Mouse (Mus musculus) 3134 (cell line): ENCODE measurements around the gene Cenpb.
"Not testable (repeated sequence)": the region's sequence is repeated elsewhere in the genome, so short reads cannot be mapped to it uniquely, and the experiment has no call there.

Experiments
- DNase-seq: peaks from one replicate; pipeline ENCODE4 v3.0.0-alpha.2; 2011; ENCODE audit warnings: low spot score; ENCODE audit not compliant: insufficient read length; ENCODE audit errors: extremely low read depth

Cenpb gene

DNA sequence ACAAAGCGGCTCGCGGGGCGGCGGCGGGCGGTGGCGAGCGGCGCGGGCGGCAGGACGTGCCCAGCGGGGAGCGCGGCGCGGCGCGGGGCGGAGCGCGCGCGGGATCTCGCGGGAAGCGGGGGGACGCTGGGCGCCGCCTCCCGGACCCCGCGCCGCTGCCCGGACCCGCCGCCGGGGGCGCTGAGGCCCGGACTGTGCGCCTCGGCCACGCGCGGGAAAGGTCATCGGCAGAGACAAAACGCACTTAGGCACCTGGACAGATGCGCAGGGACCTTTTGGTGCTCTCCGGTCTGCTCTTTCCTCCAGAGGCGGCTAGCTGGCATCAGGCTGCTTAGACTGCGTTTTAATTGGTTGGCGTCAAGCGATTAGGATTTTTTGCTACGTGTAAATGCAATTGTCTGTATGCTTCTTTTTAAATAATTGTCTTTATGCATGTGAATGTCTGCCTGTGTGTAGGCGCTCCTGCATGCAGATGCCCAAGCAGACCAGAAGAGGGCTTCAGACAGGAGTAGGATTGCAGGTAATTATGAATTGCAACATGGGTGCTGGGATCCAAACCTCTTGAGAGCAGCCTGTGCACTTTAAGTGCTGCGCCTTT is at the start of gene Cenpb:
Gene Cenpb (minus strand): TSS at position 78 of the 598 bp plus-strand sequence.
- peak; percentile 79 for DNase-seq

DNA sequence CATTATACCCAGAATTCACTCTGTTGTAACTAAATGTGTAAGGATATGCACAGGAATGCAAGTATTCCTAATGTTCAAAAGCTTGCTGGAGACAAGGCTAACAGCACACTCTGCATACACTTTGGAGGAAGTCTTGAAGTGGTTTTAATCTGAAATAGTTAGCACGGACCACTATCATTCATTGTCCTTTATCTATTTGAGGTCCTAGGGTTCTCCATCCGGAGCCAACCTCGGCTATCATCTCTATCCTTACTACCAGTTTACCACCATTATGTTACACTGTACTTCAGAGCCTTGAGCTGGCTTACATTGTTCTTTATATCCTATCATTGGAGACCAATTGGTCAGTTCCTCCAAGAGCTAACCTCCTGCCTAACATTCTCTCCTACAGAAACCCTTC is 47.4 kb upstream of the Cenpb start:
- no peak for DNase-seq

DNA sequence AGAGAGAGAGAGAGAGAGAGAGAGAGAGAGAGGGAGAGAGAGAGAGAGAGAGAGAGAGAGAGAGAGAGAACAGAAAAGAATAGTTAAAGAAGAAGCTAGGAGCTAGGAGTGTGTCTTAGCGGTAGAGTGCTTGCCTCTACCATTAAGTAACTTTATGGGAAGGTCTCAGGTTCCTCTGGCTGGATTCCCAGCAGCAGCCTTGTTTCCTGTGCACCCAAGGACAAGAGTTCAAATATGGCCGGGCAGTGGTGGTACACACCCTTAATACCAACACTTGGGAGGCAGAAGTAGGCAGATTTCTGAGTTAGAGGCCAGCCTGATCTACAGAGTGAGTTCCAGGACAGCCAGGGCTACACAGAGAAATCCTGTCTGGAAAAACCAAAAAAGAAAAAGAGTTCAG is 46.8 kb upstream of the Cenpb start:
- not testable (repeated sequence) for DNase-seq

DNA sequence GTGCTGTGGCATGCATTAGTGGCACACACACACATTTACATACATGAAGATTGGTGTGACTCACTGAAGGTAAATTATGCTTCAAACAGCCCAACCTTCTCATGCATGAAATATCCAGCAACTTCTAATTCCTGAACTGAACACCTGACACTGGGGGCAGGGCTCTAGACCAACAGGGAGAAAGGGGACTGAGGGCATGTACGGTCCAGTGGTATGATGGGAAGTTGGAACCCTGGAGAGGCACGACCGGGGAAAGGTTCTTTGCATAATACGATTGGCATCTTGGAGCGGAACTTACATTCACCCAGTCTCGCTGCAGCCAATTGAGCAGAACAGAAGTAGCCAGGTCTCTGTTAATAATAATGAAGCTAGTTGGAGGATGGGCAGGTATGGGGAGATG is 45.3 kb upstream of the Cenpb start:
- no peak for DNase-seq

DNA sequence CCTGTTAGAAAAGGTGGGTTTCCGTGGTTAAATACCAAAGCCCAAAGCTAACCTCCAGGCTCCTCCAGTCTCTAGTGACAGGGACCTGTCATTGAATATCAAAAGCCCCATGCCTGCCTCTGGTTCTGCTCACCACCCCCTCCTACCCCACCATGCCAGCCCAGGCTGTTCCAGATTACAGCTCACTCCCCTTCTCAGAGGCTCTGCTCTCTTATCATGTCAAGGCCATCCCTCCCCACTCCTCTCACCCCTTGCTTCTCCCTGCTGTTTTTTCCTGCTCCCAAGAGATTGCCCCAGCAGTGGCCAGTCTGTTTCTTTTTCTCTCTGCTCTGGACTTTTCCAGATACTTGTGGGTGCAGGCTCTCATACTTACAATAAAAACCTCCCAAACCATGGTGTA is 43.7 kb upstream of the Cenpb start:
- DNase-seq, result no peak

DNA sequence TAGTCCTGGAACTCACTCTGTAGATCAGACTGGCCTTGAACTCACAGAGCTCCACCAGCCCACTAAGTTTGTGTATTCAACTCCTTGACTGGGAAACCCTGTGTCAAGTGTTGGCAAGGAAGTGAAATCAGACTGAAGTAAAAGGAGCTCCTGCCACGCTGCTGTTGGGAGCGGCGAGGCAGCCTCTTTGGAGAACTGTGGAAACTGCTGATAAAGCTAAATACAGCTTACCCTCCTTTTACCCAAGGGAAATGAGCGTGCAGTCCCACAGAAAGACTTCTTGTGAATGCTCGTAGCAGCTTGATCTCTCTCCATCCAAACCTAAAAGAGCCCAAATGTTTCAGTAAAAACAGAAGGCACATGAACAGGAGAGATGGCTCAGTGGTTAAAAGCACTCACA is 42.7 kb upstream of the Cenpb start:
- DNase-seq, result no peak

DNA sequence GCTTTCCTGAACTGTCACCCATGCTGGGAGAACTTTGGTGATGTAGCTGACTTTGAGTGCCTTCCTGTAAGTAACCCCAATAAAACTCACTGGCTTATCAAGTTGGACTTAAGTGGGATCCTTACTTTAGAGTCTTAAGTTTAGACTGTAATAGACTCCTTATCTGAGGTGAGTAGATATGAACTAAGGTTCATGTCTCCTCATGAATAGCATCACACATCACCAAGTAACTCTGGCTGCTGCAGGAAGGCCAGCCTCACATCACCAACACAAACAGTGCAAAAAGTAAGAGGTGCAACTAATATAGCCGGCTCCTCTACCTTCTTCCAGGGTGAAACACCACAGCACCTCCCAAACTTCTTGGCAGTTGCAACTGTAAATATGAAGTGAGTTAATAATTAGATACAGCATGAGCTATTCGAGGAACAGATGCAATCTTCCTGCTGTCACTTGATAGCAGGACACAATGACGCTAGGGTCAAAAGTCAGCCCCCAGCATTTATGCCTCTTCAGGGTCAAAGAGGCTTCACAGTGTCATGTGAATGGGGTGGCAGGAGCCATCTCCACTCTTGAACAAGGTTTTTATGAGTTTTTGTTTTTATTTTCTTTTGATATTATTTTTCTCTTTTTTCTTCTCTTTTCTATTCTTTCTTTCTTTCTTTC is 42.1 kb upstream of the Cenpb start:
- no peak for DNase-seq

DNA sequence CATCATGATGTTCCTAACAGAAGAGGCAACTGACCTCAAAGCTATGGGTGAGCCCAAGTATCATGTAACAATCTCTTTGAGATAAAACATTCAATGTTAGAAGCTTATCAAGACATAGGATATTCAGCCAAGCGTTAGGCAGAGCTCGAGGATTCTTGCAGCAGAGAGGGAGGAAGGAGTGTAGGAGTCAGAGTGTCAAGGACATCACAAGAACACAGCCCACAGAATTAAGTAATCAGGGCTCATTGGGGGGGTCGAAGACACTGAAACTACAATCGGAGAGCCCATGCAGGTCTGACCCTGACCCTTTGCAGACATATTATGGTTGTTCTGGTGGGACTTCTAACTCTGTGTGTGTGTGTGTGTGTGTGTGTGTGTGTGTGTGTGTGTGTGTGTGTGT is 40.2 kb upstream of the Cenpb start:
- DNase-seq, result no peak

DNA sequence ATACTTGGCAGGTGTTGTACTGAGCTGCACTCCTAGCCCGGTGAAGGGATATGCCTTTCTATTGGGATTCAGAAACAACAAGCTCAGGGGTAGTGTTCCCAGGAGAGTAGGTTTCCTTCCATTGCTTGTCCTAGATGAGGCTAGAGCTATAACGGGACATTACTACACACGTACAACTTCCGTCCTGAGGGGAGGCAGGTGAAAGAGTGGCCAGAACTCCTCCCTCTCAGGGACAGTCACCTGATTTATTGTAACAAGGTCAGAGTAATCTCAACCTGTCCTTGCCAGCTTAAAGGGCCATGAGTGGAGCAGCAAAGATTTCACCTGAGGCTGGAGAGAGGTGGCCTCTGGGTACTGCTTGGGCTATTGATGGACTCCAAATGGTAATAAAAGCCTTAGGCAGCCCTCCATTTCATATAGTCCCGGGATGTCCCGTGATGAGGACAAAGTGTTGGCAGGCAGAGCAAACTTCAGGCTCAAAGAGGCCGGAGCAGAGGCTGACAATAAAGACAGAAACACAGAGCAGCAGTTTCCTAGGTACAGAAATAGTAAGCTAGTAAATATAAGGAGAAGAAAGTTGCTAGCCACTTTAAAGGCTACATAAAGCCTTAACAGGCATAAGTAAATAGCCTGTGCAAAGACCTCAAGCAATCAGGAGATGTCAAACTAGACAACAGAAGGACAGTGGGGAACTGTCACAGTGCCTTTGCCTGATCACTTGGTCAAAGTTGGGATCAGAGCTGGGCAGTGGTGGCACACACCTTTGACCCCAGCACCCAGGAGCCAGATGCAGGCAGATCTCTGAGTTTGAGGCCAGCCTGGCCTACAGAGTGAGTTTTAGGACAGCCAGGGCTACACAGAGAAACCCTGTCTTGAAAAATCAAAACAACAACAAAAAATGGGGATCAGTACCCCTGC is 36.3 kb upstream of the Cenpb start:
- DNase-seq, result no peak

DNA sequence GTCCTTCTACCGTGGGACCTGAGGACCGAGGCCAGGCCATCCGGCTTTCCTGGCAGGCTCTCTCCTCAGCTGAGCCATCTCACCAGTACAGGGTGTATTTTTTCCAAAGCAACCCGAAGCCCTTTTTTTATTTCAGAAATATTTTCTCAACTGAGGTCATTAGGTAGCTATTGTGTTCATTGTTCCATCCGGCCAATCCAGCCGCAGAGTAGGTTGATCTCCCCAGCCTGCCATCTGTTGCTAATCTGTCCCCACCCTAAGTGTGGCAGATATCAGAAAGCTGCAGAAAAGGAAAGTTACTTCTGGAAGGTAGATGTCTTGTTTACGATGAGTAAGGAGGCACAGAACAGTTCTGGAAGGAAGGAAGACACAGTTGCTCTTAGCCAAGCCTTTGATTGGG is 33.9 kb upstream of the Cenpb start:
- no peak for DNase-seq

DNA sequence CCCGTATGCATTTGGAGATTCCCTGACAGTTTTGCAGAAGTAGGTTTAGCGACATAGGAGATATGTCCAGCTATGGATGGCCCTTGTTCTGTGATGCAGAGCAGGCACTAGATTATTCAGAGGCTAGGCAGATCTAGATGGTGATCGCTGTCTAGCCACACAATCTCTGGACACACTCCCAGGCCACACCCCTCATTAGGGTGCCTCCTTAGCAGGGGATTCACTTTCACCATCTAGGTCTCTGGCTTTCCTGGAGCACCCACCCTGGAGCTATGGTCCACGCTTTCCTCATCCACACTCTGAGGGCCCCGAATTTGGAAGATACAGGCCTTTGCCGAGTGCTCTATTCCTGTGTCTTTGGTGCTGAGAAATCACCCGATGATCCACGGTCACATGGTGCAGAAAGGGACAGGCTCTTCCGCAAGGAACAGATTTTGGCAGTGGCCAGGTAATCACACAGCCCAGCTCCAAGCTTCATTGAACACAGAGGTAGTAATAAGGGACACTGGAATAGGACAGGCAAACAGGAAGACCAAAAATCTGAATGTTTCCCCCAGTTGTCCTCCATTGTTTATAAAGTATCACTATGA is 31.3 kb upstream of the Cenpb start:
- no peak for DNase-seq

DNA sequence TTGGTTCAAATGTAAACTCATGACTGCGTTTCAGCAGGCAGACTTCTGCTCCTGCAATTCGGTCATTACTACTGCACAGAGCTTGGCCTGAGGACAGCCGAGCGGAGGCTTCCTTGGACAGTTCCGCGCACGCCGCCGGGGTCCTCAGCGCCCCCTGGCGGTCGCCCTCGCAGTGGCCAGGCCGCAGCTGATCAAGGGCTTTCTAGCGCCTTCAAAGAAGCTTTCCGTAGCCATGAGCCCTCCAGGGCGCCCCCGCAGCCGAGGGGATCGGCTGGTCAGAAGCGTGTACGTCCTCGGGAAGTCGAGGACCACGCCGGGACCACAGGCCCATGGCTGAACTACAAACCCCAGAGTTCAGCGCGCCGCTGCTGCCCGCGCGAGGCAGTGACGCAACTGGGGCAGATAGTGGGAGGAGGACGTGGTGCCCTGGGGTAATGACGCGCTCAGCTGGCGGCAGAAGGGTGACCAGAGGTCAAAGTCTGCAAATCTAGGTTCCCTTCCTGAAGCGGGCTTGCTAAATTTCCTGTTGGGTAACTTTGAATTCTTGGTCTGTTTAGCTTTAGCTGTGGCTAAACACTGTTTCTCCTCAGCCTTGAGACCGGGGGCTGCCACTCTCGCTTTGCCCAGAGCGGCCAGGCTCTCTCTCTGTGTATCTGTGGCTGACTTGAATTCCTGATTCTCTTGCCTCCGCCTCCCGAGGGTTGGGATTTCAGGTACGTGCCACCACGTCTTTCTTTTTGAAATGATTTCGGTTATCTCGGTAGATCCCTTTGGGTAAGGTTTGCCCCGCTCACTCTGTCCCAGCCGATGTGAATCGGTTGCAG is 30.3 kb upstream of the Cenpb start:
- DNase-seq, result peak; percentile 97

DNA sequence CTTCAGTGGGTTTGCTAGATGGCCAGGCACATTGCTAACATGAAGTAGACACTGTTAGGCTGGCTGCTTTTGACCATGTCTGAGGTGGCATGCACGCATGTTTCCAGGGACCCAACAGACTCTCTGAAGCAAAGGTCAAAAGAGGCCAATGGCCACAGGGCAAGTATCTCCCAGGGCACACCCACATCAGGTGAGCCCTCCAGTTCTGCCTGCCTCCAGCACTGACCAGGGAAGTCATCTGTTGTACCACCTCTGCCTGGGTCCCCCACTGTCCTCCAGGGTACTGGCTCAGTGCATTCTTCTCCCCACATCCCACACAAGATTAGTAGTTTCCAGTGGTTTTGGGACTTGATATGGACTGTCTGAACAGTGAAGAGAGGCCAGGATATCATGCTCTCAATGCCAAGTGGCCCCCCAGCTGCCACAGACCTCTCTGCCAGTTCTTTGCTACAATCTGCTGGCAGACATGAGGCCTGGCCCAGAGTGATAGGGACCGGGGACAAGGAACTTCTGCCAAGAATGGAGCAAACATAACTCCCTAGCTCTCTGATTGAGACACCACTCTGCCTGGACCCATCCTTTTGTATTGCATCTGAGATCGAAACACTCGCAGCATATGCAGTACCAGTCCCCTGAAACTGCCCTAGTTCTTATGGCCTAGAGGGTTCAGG is 29.4 kb upstream of the Cenpb start:
- DNase-seq, result no peak

DNA sequence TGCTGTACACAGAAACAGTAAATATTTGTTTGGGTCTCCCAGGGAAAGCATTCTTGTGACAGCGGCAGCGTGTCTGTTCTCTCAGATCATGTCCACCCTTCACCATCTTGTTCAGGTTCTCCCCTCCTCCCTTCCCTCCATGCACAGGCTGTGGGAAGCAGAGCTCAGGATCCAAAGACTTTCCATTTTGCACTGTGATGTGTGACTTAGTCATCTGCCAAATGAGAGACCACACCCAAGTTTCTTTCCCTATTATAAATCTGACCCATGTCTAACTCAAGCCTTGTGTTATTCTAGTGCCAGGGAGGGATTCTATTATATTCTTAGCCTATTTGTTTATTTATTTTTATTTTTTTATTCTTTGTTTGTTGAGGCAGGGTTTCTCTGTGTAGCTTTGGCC is 28.5 kb upstream of the Cenpb start:
- DNase-seq, result peak; percentile 39

DNA sequence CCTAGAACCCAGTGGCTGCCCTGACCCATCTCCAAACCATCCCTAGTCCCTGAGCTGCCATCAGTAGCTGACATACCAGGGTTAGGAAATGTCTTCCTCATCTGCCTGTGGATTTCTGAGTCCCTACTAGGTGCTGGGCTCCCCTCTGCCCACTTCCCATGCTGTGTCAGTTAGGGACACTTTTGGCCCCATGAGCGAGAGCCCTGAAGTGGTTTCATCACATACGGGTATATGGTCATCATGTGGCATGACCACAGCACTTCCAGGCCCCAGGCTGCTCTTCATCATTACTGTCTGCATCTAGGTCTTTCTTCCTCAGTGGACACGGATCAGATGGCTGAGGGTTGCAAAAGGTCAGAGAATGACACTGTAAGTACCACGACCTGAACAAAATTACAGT is 26.9 kb upstream of the Cenpb start, which contains the start of gene Ap5s1:
Gene Ap5s1 (plus strand): TSS at position 301 of the 400 bp plus-strand sequence.
- DNase-seq, result no peak

DNA sequence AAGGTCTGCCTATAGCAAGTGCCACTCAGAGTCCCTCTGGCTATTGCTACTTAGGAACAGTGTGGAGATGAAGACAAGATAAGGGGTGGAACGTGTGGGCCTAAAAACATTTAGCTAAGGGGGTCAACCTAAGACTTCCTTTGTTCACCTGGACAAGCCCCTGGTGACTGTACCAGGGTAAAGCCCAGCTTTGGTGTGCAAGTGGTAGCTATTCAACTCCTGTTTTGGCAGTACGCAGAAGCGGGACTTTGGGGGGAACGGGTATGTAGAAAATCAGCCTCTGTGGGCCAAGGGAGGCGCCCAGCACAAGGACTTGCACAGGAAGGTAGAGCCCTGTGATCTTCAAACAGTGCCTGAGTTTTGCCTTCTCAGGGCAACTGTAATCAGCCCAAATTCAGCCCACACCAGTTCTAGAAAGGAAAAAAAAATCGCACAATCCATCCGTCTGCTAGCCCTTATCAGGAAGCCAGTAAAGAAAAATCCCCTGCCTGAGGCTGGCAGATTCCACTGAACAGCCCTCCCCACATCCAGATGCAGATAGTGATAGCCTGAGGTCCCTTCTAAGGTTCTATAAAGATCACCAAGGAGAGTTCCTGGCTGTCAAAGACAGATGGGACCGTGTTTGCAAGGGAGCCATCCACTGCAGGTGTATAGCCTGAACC is 25.8 kb upstream of the Cenpb start:
- DNase-seq, result no peak

DNA sequence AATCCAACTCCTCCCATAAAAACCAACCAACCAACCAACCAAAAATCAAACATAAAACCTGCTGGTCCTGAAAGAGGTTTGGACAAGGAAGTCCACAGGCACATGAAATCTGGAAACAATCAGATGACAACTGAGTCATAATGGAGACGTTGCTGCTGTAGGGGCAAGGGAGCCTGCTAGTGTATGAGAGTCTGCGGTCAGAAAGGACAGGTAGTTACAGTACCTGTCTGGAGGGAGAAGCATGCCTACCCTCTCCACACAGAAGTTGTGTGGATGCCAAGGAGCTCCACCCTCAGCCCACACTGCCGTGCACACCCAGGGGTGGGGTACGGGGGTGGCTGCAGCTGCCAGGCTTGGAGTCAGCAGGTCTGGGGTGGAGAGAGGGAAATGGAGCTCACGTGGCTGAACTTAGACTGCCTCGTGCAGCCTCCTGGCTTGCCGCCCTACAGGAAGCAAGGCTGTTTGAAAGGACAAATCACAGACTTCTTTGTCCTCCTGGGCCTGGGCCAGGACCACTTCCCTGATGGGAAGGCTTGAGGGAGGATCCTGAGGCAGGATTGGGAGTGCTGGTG is 24.6 kb upstream of the Cenpb start:
- DNase-seq, result peak; percentile 98

DNA sequence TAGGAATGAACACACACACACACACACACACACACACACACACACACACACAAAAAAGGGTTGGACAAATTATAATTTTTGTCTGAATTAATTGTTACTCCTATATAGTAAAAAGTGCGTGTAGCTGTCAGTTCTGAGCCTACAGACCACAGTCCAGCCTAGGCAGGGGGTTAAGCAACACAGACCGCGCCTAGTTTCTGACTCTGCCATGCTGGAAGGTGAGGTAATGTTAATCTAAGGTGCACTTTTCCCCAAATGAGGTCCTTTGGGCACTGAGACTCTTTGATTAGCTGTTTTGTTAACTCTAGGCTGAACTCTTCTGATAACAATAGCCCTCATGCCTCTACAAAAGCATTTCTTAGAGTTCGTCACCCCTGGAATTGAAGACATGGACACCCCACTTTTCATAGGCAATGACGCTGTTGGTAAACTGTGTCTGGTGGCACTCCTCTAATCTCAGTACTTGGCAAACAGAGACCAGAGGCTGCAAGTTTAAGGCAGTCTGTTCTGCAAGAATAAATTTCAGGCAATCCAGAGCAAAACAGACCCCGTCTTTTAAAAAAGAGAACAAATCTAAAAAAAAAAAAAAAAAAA is 24.0 kb upstream of the Cenpb start:
- peak; percentile 34 for DNase-seq

DNA sequence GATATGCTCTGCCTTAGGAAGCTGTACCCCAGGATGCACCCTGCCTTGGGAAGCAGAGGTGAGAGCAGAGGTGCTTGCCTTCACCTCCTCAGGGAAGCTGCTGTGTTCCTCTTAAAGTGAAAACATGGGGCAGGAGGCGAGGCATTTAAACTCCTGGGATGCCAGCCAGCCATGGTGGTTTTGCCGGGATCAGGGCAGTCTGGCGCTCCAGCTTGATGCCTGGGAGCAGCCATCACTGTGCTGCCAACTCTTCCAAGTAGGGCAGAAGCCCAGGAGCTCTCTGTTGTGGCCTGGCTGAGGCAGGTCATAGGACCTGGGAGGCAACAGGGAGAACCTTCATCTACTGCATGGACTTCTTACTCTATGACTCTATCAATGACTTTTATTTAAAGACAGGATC is 21.4 kb upstream of the Cenpb start:
- DNase-seq, result peak; percentile 61
